Mouse (Mus musculus) layer of hippocampus, postnatal 36 days (tissue): ENCODE measurements around the gene Gm49393. TPM values are rescaled to one million over a fixed set of nuclear protein-coding genes. Genes with fewer than 3 reads are reported as not detected.
"Not testable (repeated sequence)": the region's sequence is repeated elsewhere in the genome, so short reads cannot be mapped to it uniquely, and the experiment has no call there.

Source experiments
- DNase-seq, 2 experiments: peaks; one replicate each; pipeline ENCODE4 v3.0.0; 2022
- total RNA-seq, 2 experiments: library from RNA; stranded (reverse); gene quantifications; 2 replicates each; pipeline ENCODE4 v1.2.3; 2021

Gm49393 gene
- not detected for total RNA-seq

- DNase-seq, result not testable (repeated sequence)
Observed at GRCm38 (mm10) chr13:60935490-60935889, at the start of gene Gm49393. Gm49393 (minus strand) TSS chr13:60935590.

GRCm38 (mm10) chr13:60972319-60972718, 36.9 kb upstream of the Gm49393 start:
- DNase-seq, result not testable (repeated sequence)

DNA sequence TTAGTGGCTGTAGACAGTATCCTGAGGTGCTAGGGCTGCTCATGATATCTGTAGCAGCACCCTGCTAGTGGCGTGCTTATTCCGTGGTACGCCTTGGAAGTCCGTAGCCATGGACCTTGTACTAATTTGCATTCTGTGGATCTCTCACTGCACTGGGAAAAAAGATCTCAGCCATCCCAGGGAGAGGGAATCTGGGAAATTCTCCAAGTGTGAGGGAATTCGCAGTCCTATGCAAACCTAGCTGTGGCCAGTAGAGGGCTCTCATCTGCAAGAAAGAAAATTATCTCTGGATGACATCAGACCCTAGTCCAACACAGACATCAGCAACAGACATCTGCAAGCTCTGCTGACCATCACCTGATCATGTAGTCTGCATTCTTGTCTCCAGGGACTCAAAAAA, 28.6 kb upstream of the Gm49393 start:
- not testable (repeated sequence) for DNase-seq

GRCm38 (mm10) chr13:60961706-60962105, 26.3 kb upstream of the Gm49393 start:
- no peak for DNase-seq

DNA sequence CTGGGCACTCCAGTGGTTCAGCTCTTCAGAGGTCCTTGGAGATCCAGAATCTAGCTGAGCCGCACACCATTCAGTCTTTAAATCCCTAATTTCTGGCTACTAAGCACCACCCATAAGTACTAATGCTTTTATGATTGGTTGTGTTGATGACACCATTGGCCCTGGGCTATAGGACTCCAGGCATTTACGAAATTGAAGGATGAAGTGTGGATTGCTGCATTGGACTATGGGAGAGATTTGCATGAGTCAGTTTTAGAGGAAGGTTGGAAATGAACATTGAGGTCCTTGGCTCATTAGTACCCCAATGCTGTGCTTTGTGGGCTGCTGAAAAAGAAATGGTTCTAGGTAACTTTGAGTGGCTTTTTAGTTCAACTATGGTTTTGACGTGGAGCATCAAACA, 6.5 kb upstream of the Gm49393 start, which contains the start of gene Tpbpa:
TSS of gene Tpbpa (minus strand) at position 101 of the 400 bp plus-strand sequence.
- not testable (repeated sequence) for DNase-seq

DNA sequence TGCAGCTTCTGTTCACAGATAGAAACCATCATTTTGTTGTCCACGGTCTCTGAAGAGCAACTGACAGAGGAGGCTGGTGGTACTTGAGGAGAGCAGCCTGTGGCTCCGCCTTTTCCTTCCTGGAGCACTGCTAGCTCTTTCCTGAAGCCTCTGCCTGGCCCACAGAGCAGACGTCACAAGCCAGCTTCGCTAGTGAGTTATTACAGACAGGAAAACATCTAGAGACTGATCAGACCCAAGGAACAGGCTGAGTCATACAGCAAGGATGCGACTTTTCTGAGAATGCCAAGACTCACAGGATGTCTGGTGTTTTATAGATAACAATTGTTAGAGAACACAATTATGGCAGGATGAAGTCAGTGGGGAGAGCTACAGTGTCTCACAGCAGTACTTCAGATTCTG, 1.1 kb upstream of the Gm49393 start, which contains the start of the genes Gm49391 and Ctla2a:
TSS of gene Gm49391 (minus strand) at position 72 of the 402 bp plus-strand sequence.
TSS of gene Ctla2a (minus strand) at position 126 of the 402 bp plus-strand sequence.
- DNase-seq, result no peak

GRCm38 (mm10) chr13:60904780-60905179, 30.6 kb downstream of the Gm49393 start, which contains the start of gene Tpbpb:
Tpbpb (minus strand) TSS chr13:60904880.
- not testable (repeated sequence) for DNase-seq

- DNase-seq, result no peak
Observed at GRCm38 (mm10) chr13:60897328-60897727, 38.1 kb downstream of the Gm49393 start, which contains the start of gene Ctla2b. Ctla2b (minus strand) TSS chr13:60897447.

GRCm38 (mm10) chr13:60896794-60897193, 38.6 kb downstream of the Gm49393 start, which contains the start of gene Gm49392:
Gm49392 (minus strand) TSS chr13:60896894.
- DNase-seq, result not testable (repeated sequence)

GRCm38 (mm10) chr13:60895406-60896160, 39.8 kb downstream of the Gm49393 start:
- DNase-seq, result no peak

GRCm38 (mm10) chr13:60892301-60892700, 43.1 kb downstream of the Gm49393 start:
- no peak for DNase-seq

- DNase-seq, result no peak
Observed at GRCm38 (mm10) chr13:60864281-60864680, 71.1 kb downstream of the Gm49393 start, which contains the start of gene 4930486L24Rik. 4930486L24Rik (minus strand) TSS chr13:60864475.

DNA sequence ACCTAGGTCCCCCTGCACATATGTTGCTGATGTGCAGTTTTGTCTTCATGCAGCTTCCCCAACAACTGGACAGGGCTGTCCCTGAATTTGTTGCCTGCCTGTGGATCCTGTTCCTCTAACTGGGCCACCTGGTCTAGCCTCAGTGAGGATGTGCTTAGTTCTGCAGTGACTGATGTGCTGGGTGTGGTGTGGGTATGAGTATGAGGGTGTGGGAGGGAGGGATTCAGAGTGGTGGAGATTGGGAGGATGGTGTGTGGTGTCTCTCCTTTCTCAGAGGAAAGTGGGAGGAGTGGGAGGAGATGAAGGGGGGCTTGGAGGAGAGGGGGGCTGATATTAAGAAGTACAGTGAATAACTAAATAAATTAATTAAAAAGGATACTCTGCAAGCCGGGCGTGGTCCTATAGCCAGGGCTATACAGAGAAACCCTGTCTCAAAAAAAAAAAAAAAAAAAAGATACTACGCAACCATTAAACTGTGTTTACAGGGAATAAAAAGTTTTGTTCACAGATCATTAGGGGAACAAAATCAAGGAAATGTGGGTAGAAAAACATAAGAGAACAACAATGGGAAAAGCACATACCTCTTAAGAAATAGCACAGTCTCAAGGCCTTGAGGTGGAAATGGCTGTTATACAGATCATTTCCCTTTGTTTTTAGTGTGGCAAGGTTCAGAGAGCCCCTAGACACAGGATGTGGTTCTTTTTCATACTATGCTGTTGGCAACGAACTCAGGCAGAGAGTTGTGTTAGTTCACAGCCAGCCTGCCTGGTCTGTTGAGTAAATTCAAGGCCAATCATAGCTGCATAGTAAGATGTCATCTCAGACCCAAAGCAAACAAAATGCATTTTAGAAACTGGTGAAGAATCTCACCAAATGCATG, 86.9 kb downstream of the Gm49393 start:
- DNase-seq, result no peak

DNA sequence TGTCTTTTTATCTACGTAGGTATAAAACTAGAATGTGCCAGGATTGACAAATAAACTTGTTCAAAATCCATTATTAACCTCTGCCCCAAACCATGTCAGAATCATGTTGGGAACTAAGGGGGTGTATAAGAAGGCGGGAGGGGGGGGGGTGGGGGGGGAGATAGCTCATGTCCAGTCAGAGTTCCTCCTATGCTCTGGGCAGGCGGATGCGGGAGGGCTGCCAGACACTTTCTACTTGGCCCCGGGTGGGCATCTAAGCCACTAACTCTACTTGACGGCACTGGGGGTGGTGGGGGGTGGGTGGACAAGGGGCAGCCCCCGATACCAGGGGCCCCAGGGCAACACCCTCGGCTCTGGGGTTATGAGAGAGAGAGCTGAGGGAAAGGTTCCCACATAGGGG, 92.2 kb downstream of the Gm49393 start:
- no peak for DNase-seq

DNA sequence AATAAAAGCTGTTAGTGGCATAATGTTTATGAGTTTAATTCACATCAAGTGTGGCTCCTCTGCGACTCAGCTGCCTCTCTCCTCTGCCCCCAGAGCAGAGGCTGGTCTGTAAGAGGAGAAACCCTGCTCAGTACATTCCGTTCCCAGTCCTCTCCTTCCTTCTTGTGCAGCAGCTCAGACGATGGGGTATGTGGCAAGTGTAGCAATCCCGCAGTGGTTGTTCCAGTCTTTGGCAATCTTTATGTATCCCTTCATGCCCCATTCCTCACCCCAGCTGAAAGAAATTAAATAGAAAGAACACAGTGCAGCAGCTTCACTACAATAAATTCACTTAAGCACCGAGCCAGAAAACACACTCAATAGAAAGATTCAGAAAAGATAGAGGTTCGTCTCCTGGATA, 92.7 kb downstream of the Gm49393 start:
- DNase-seq, result no peak

GRCm38 (mm10) chr13:60839353-60839902, 96.0 kb downstream of the Gm49393 start:
- DNase-seq, result no peak

DNA sequence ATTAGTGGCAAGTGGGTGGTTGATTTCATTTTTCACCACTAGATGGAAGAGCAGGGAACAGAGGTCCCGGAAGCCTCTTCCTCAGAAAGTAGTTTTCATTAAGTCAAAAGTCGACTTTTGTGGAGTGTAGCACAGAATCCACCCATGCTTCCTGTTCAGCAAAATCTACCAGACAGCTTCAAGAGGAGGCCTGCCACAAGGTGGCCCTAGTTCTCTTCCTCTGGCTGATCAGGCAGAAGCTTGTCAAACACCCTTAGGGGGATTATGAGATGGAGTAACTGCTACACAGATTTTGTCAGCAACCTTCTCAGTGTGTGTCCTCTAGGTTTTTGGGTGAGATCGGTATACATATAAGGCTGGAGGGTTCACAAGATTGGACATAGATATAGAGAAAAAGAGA, 109.3 kb downstream of the Gm49393 start:
- no peak for DNase-seq

DNA sequence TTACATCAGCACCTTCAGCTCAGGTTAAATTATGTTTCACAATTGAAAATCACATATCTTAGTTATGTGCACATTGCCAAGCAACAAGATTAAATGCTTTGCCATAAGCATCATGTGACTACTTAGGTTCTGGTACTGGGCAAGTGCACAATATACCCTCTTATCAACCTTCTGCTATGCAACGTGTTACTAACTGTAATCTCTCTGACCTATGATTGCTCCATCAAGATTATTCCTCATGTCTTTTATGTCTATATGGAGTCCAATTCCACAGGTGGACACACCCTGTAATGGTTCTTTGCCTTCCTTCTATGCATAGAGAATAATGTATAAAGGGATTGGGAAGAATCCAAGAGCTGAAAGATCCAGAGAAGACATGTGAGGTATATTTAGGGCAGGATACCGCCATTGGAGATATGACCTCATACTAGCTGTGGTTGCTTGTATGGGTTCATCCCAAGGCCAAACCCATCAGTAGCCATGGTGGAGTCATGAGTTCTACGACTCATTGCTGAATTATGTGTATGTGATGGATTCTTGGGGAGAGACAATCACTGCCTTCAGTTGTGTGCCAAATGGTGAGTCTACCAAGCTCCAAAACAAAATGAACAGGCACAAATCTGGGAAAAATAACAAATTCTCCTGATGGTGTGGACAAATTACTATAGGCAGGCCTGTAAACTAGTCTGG, 114.8 kb downstream of the Gm49393 start:
- DNase-seq, result no peak

DNA sequence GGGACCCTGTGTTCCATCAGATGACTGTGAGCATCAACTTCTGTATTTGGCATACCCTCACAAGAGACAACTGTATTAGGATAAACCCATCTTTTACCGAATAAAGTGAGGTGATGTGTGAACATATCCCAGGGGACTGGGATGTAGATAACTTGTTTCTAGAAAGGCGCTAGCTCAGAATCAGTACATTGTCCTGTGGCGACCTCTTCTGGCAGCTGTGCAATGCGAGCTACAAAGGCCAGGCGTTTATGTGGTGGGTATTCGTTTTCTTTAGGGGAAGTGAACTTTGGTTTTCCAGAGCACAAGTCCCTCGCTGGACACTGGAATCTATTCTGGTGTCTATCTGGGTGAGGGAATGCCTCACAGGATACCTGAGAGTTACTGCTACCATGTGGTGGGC, 115.9 kb downstream of the Gm49393 start:
- peak; percentile 15 to 16 for DNase-seq

DNA sequence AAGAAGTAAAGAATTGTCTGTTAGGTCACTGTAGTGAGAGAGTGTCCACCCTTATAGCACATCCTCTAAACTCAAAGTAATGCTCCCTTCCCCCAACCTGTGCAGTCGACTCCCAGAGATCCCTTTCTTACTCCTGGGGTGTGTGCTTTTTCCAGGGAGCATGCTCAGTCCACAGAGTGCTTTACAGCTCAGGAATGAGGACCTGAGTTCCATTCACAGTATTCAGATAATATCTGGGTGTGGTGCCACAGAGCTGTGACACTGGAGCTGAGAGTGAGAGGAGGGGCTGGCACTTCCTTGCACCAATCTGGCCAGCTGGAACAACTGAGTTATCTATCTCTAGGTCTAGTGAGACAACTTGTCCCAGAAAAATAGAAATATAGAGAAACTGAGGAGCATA, 121.7 kb downstream of the Gm49393 start:
- no peak for DNase-seq

DNA sequence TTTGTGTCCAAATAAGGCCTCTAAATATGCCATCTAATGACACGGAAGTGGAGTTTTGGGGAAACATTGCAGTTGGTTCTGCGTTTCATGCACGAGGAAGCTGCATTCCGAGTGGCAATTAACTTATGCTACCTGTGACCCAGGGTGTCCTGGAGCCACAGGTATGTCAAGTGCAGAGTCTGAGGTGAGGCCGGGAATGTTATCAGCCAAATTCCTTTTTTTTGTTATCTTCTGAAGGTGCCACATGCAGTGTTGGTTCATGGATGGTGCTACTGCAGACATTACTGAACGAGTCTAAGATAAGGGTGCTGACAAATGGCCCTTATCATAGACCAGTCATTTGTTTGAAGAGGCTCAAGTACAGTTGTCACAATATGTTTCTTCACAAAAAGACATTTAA, 122.6 kb downstream of the Gm49393 start:
- no peak for DNase-seq

GRCm38 (mm10) chr13:60809690-60810089, 125.7 kb downstream of the Gm49393 start:
- no peak for DNase-seq
